In genomic region chr9:40708448-40709140, GRCm38 (mm10) we compare ENCODE assay signal across 14 mouse cellular contexts. TPM values are rescaled to one million over a fixed set of nuclear protein-coding genes. Genes with fewer than 3 reads are reported as not detected.
DNase-seq lines count a peak whose midpoint lies in the region; ATAC-seq lines count a peak whose summit lies in the region.
"Had no signal": no experiment of that assay in that cellular context is flagged by ENCODE, and none has a peak within 500 bp of the region (broad histone marks: within the 10 kb centered on the region; RNA-seq: fewer than 3 reads in every experiment).

No protein-coding gene starts in this region.

- no peak overlapping the region for H3K4me3 ChIP-seq in limb, embryonic 13.5 days
- no peak overlapping the region for H3K4me3 ChIP-seq in limb, embryonic 10.5 days
- no peak overlapping the region for H3K4me3 ChIP-seq in hindbrain, embryonic 15.5 days
- H3K4me3 ChIP-seq: embryonic facial prominence, embryonic 13.5 days had no signal

- H3K27me3 ChIP-seq in limb, embryonic 13.5 days, result no peaks in the 10 kb centered on the region
- no peaks in the 10 kb centered on the region for H3K27me3 ChIP-seq in limb, embryonic 10.5 days (ENCODE audit: low read depth, poor library complexity, severe bottlenecking)
- no peaks in the 10 kb centered on the region for H3K27me3 ChIP-seq in hindbrain, embryonic 15.5 days
- H3K27me3 ChIP-seq: embryonic facial prominence, embryonic 13.5 days had no signal

- H3K4me2 ChIP-seq in limb, embryonic 13.5 days (replicated peaks), result no peak overlapping the region
- H3K4me2 ChIP-seq in hindbrain, embryonic 15.5 days, result no peak overlapping the region
- H3K4me2 ChIP-seq: embryonic facial prominence, embryonic 13.5 days had no signal

- peaks cover 12% of the 10 kb centered on the region for H3K36me3 ChIP-seq in limb, embryonic 13.5 days
- peaks cover 41% of the 10 kb centered on the region for H3K36me3 ChIP-seq in limb, embryonic 10.5 days
- H3K36me3 ChIP-seq in hindbrain, embryonic 15.5 days, result no peaks in the 10 kb centered on the region

- peaks cover 51% of the 10 kb centered on the region for H3K4me1 ChIP-seq in limb, embryonic 13.5 days
- H3K4me1 ChIP-seq in limb, embryonic 10.5 days, result peaks cover 18% of the 10 kb centered on the region
- peaks cover 34% of the 10 kb centered on the region for H3K4me1 ChIP-seq in hindbrain, embryonic 15.5 days (replicated peaks)

- peak; percentile 10; the same call in 1 of the 2 replicates for ATAC-seq in limb, embryonic 13.5 days (ENCODE audit: low FRiP score, low read depth)
- peak; percentile 43 for ATAC-seq in hindbrain, embryonic 15.5 days (ENCODE audit: low FRiP score, low read depth)
- ATAC-seq in erythroid progenitor cell, adult 5-6 weeks (replicated peaks; ENCODE audit: low FRiP score, poor library complexity, severe bottlenecking), result no peak

- no peak overlapping the region for H3K27ac ChIP-seq in limb, embryonic 13.5 days
- no peak overlapping the region for H3K27ac ChIP-seq in limb, embryonic 10.5 days
- peak overlapping the region; percentile 46 for H3K27ac ChIP-seq in hindbrain, embryonic 15.5 days (replicated peaks)
- H3K27ac ChIP-seq: embryonic facial prominence, embryonic 13.5 days had no signal

- peak; percentile 46 to 53 for DNase-seq in cerebellum, adult 18-20 months
- no peak for DNase-seq in cerebellum, adult 11 months
- DNase-seq in limb, embryonic 10.5 days (ENCODE audit: low spot score), result no peak
- DNase-seq in skeletal muscle tissue, adult 2 months (ENCODE audit: low read depth, low spot score), result peak; percentile 21
- no peak for DNase-seq in adrenal gland, postnatal 4 days (ENCODE audit: low spot score in 2 of 2)
- DNase-seq: adrenal gland, postnatal 36 days; kidney, adult 18-20 months had no signal

- no peak overlapping the region for H3K9ac ChIP-seq in limb, embryonic 13.5 days
- H3K9ac ChIP-seq in hindbrain, embryonic 15.5 days, result no peak overlapping the region
- H3K9ac ChIP-seq: embryonic facial prominence, embryonic 13.5 days had no signal

- WGBS in limb, embryonic 13.5 days, result 51% methylated on average over 12 of the region's 12 CpGs
- 83% methylated on average over 12 of the region's 12 CpGs for WGBS in limb, embryonic 10.5 days
- WGBS in hindbrain, embryonic 15.5 days, result 11% methylated on average over 12 of the region's 12 CpGs

- no peaks in the 10 kb centered on the region for H3K9me3 ChIP-seq in limb, embryonic 13.5 days
- H3K9me3 ChIP-seq in limb, embryonic 10.5 days (replicated peaks), result no peaks in the 10 kb centered on the region
- no peaks in the 10 kb centered on the region for H3K9me3 ChIP-seq in hindbrain, embryonic 15.5 days
- H3K9me3 ChIP-seq: embryonic facial prominence, embryonic 13.5 days had no signal

RNA-seq across cellular contexts. Expression of gene Clmp, which starts 22.8 kb away (rescaled TPM):
- 62.8 and 64.1 TPM in 2 replicates for polyA plus RNA-seq in limb, embryonic 13.5 days (2015; fragmentation: Nextera tagmentation; extraction: Ambion mirVana)
- 47.0 and 53.5 TPM in 2 replicates for polyA plus RNA-seq in limb, embryonic 10.5 days (2016; fragmentation: Nextera tagmentation; extraction: Ambion mirVana)
- 48.4 and 51.1 TPM in 2 replicates for polyA plus RNA-seq in hindbrain, embryonic 15.5 days (2015; fragmentation: Nextera tagmentation; extraction: Ambion mirVana)
- total RNA-seq in adrenal gland, postnatal 4 days (2021), result 10 to 100 TPM; 13.0 to 16.6 TPM
- total RNA-seq in erythroid progenitor cell, adult 5-6 weeks (2015; ENCODE audit: low replicate concordance), result not detected in 2 replicates
- 1.3 TPM in 1 of 2 replicates, not detected in the other for total RNA-seq in erythroid progenitor cell, adult 5-6 weeks (2017; ENCODE audit: low replicate concordance)

RNA-seq across cellular contexts. Expression of gene Gm21915, which starts 38.2 kb away (rescaled TPM):
- not detected in 2 replicates for polyA plus RNA-seq in limb, embryonic 13.5 days (2015; fragmentation: Nextera tagmentation; extraction: Ambion mirVana)
- not detected in 2 replicates for polyA plus RNA-seq in limb, embryonic 10.5 days (2016; fragmentation: Nextera tagmentation; extraction: Ambion mirVana)
- polyA plus RNA-seq in hindbrain, embryonic 15.5 days (2015; fragmentation: Nextera tagmentation; extraction: Ambion mirVana), result not detected in 2 replicates
- not detected for total RNA-seq in adrenal gland, postnatal 4 days (2021)
- not detected in 2 replicates for total RNA-seq in erythroid progenitor cell, adult 5-6 weeks (2015; ENCODE audit: low replicate concordance)
- total RNA-seq in erythroid progenitor cell, adult 5-6 weeks (2017; ENCODE audit: low replicate concordance), result not detected in 2 replicates
- total RNA-seq: adrenal gland, postnatal 36 days; left cerebral cortex, postnatal 36 days had no signal
- polyA plus RNA-seq: embryonic facial prominence, embryonic 13.5 days; lung, embryonic 16.5 days; stomach, embryonic 14.5 days had no signal

Comparison
In these comparisons a context has a peak if more than half of its experiments do, and no peak if none do; other contexts are left out.
1. DNase-seq: peak in cerebellum, adult 18-20 months (2 of 2) and skeletal muscle tissue, adult 2 months (single experiment); none in cerebellum, adult 11 months (single experiment), limb, embryonic 10.5 days (single experiment) and adrenal gland, postnatal 4 days (0 of 2).